Mouse (Mus musculus): ENCODE measurements at regions not wholly inside any gene's neighbourhood (a gene's known extent, or its start where the extent isn't known, plus 50 kb on each side); places are given as distances from the start of the nearest gene placed in this dataset.
A peak's percentile ranks its signal among the peaks of the same experiment; 100 is the strongest.

DNA sequence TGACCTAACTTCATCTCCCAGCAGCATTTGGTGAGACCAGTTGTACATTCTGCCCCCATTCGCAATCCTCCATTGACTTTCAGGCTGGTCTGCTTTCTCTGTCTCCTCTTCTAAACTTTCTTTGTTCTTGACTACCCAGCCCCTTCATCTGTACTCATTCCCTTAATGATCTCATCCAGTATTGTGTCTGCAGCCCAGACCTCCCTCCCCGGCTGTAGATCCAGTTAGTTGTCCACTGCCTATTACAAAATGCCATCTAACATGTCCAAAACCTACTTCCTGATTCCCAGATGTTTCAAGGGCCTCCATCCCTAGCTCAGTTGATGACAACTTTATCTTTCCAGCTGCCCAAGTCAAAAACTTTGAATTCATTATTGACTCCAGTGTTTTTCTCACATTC, 357.8 kb upstream of the Gm6657 start:
- Histone ChIP-seq H3K4me2 (replicated peaks) (no peak overlapping the region), H3K4me3 (no peak overlapping the region), H3K36me3 (no peaks in the 10 kb centered on the region), H3K27me3 (no peaks in the 10 kb centered on the region), H3K27ac (no peak overlapping the region), H3K9me3 (no peaks in the 10 kb centered on the region), H3K9ac (no peak overlapping the region), H3K4me1 (no peaks in the 10 kb centered on the region)
- ATAC-seq (ENCODE audit: insufficient number of reproducible peaks, insufficient read depth, low FRiP score, low TSS enrichment) = no peak
- 68% methylated on average over 2 of the region's 2 CpGs for WGBS

DNA sequence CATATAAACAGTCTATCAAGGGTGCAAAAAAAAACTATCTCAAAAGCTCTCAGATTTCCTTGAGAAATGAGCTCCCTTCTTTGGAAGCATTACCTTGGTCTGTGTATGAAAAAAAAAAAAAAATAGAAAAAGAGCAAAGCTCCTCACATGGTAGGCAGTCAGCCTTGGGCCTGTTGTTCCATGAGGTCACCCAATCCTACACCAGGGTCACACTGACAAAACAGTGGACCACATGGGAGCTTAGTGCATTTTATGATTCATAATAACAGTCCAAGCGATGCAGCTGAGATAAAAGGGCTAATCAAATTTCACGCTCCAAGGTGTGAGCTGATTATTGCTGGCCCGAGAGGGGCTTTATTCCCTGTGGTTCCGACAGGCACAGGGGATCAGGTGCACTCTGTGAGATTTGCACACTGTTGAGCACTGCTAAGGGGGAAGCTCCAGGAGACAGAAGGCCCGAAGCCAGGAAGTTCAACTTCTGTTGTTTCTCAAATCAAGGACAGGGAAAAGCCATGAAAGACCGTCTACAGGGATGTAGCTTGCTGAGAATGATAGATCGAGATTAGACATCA, 352.1 kb upstream of the Gm6657 start:
- 71% methylated on average over 7 of the region's 7 CpGs for WGBS
- no peak overlapping the region for H3K27ac ChIP-seq
- no peak overlapping the region for H3K9ac ChIP-seq
- H3K4me3 ChIP-seq = no peak overlapping the region
- H3K36me3 ChIP-seq = no peaks in the 10 kb centered on the region
- H3K27me3 ChIP-seq = no peaks in the 10 kb centered on the region
- H3K9me3 ChIP-seq = no peaks in the 10 kb centered on the region
- H3K4me2 ChIP-seq (replicated peaks) = no peak overlapping the region
- H3K4me1 ChIP-seq = no peaks in the 10 kb centered on the region
- no peak for ATAC-seq (ENCODE audit: insufficient number of reproducible peaks, insufficient read depth, low FRiP score, low TSS enrichment)

- H3K4me1 ChIP-seq = peaks cover 9% of the 10 kb centered on the region; the same call in 1 of the 2 replicates
- H3K9me3 ChIP-seq = no peaks in the 10 kb centered on the region
- H3K4me3 ChIP-seq = no peak overlapping the region
- H3K36me3 ChIP-seq = no peaks in the 10 kb centered on the region
- H3K4me2 ChIP-seq (replicated peaks) = no peak overlapping the region
- 36% methylated on average over 9 of the region's 9 CpGs for WGBS
- H3K9ac ChIP-seq = no peak overlapping the region
- H3K27me3 ChIP-seq = no peaks in the 10 kb centered on the region
- ATAC-seq (ENCODE audit: insufficient number of reproducible peaks, insufficient read depth, low FRiP score, low TSS enrichment) = peak; percentile 68; the same call in 1 of the 2 replicates
- 0 out of 2 replicates have a peak overlapping the region, but pooled peaks have one; percentile 36 for H3K27ac ChIP-seq
These were observed 341.2 kb upstream of the Gm6657 start for GRCm38 (mm10) chr12:77852595-77853577.

DNA sequence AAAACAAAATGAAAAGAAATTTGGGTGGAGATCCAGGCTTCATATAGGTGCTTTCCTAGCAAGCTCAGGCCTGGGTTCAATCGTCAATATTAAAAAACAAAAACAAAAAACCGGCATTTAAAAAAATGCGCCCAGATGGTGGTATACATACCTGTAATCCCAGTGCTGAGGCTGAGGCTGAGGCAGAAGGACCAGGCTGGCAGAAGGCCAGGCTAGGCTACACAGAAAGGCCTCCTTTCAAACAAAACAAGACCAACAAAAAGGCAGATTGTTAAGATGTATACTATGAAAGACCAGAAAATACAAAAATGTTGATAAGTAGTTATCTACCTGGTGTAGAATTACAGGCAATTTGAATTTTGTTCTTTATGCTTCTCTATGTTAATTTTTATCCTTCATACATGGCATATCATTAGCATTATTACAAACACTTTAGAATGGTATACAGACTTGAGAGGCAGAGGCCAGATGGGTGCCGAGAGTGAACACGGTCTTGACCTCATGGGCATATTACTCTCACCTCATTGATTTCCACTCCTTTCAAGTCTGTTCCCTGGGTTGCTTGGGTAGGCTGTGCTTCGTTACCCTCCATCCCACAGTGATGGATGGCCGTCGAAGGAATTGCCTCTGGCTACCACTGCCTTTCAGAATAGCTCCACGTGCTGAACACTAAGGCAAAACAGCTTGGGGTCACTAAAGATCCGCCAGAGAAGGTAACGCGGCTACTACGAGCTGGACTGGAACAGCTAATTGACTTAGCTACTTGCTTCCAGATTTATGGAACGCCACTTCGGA, 339.6 kb upstream of the Gm6657 start:
- Histone ChIP-seq H3K4me2 (replicated peaks) (no peak overlapping the region), H3K36me3 (no peaks in the 10 kb centered on the region), H3K27ac (no peak overlapping the region), H3K4me3 (no peak overlapping the region), H3K27me3 (no peaks in the 10 kb centered on the region), H3K4me1 (peaks cover 9% of the 10 kb centered on the region; the same call in 1 of the 2 replicates), H3K9ac (no peak overlapping the region), H3K9me3 (no peaks in the 10 kb centered on the region)
- ATAC-seq (ENCODE audit: insufficient number of reproducible peaks, insufficient read depth, low FRiP score, low TSS enrichment) = no peak
- 41% methylated on average over 15 of the region's 15 CpGs for WGBS

GRCm38 (mm10) chr12:77855796-77856195, 338.2 kb upstream of the Gm6657 start:
- ATAC-seq (ENCODE audit: insufficient number of reproducible peaks, insufficient read depth, low FRiP score, low TSS enrichment) = no peak
- Histone ChIP-seq H3K36me3 (no peaks in the 10 kb centered on the region), H3K4me1 (peaks cover 9% of the 10 kb centered on the region; the same call in 1 of the 2 replicates), H3K27me3 (no peaks in the 10 kb centered on the region), H3K27ac (no peak overlapping the region), H3K4me3 (no peak overlapping the region), H3K9ac (no peak overlapping the region), H3K9me3 (no peaks in the 10 kb centered on the region), H3K4me2 (replicated peaks) (no peak overlapping the region)
- WGBS = 71% methylated on average over 12 of the region's 12 CpGs

- Histone ChIP-seq H3K36me3 (no peaks in the 10 kb centered on the region), H3K4me1 (peaks cover 9% of the 10 kb centered on the region; the same call in 1 of the 2 replicates), H3K27ac (no peak overlapping the region), H3K4me2 (replicated peaks) (no peak overlapping the region), H3K4me3 (no peak overlapping the region), H3K9ac (no peak overlapping the region), H3K9me3 (no peaks in the 10 kb centered on the region), H3K27me3 (no peaks in the 10 kb centered on the region)
- ATAC-seq (ENCODE audit: insufficient number of reproducible peaks, insufficient read depth, low FRiP score, low TSS enrichment) = no peak
- 69% methylated on average over 4 of the region's 4 CpGs for WGBS
These were observed 336.8 kb upstream of the Gm6657 start for GRCm38 (mm10) chr12:77857281-77857680.

GRCm38 (mm10) chr12:77860769-77861557, 333.1 kb upstream of the Gm6657 start:
- 83% methylated on average over 13 of the region's 13 CpGs for WGBS
- no peak overlapping the region for H3K27ac ChIP-seq

DNA sequence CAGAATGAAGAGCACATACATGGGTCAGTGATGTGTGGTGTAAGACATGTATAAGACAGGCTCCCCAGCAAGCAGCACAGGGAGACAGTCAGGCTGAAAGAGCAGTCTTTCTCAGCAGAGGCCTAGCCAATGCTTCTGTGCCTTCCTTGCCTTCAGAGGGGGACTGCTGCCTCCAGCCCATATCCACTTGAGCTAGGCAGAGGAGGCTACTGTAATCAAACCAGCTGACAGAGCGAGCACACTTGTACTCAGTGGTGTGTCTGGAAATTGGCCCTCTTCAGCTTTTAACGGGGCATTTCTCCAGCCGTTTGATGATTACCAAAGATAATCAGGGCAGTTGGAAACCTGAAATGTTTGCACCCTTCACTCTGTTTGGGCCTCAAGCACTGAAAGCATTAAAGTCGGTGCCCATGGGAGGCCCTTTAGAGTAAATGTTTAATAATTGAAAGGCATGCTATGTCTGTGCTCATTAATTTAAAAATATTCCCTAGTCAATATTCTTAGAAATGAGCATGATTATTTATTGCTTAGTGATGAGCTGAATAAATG, 326.0 kb upstream of the Gm6657 start:
- Histone ChIP-seq H3K27ac (no peak overlapping the region), H3K9ac (no peak overlapping the region), H3K4me3 (no peak overlapping the region), H3K4me2 (replicated peaks) (no peak overlapping the region), H3K36me3 (no peaks in the 10 kb centered on the region), H3K9me3 (no peaks in the 10 kb centered on the region), H3K4me1 (no peaks in the 10 kb centered on the region), H3K27me3 (no peaks in the 10 kb centered on the region)
- WGBS = 74% methylated on average over 4 of the region's 4 CpGs
- ATAC-seq (ENCODE audit: insufficient number of reproducible peaks, insufficient read depth, low FRiP score, low TSS enrichment) = no peak

More at GRCm38 (mm10) chr12:77860769-77861557, 333.1 kb upstream of the Gm6657 start:
- H3K4me1 ChIP-seq = no peaks in the 10 kb centered on the region
- H3K9me3 ChIP-seq = no peaks in the 10 kb centered on the region
- H3K36me3 ChIP-seq = no peaks in the 10 kb centered on the region
- H3K4me2 ChIP-seq (replicated peaks) = no peak overlapping the region
- no peak for ATAC-seq (ENCODE audit: insufficient number of reproducible peaks, insufficient read depth, low FRiP score, low TSS enrichment)
- no peak overlapping the region for H3K9ac ChIP-seq
- H3K4me3 ChIP-seq = no peak overlapping the region
- no peaks in the 10 kb centered on the region for H3K27me3 ChIP-seq

GRCm38 (mm10) chr12:77869296-77869695, 324.7 kb upstream of the Gm6657 start:
- Histone ChIP-seq H3K9ac (no peak overlapping the region), H3K9me3 (no peaks in the 10 kb centered on the region), H3K27ac (no peak overlapping the region), H3K4me1 (no peaks in the 10 kb centered on the region), H3K27me3 (no peaks in the 10 kb centered on the region), H3K4me2 (replicated peaks) (no peak overlapping the region), H3K36me3 (no peaks in the 10 kb centered on the region), H3K4me3 (no peak overlapping the region)
- ATAC-seq (ENCODE audit: insufficient number of reproducible peaks, insufficient read depth, low FRiP score, low TSS enrichment) = no peak
- WGBS = 84% methylated on average over 3 of the region's 3 CpGs

DNA sequence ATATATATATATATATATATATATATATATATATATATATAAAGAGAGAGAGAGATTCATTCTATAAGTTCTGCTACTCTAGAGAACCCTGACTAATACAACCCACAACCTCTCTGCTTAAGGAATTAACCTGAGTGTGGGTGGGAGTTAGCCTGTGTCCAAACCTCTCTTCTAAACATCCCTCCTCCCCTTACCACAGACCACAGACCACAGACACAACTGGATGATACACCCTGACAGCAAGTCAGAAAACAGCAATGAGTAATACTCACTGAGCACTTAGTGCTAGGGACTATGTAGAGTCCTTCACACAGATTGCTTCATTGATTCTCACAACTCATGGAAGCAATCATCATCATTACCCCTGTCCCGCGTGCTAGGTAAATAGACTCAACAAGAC, 306.7 kb upstream of the Gm6657 start:
- no peaks in the 10 kb centered on the region for H3K4me1 ChIP-seq
- H3K36me3 ChIP-seq = no peaks in the 10 kb centered on the region
- no peak overlapping the region for H3K9ac ChIP-seq
- H3K27me3 ChIP-seq = no peaks in the 10 kb centered on the region
- H3K27ac ChIP-seq = no peak overlapping the region
- no peaks in the 10 kb centered on the region for H3K9me3 ChIP-seq
- no peak overlapping the region for H3K4me2 ChIP-seq (replicated peaks)
- no peak overlapping the region for H3K4me3 ChIP-seq
- ATAC-seq (ENCODE audit: insufficient number of reproducible peaks, insufficient read depth, low FRiP score, low TSS enrichment) = no peak
- WGBS = 70% methylated on average over 2 of the region's 2 CpGs

DNA sequence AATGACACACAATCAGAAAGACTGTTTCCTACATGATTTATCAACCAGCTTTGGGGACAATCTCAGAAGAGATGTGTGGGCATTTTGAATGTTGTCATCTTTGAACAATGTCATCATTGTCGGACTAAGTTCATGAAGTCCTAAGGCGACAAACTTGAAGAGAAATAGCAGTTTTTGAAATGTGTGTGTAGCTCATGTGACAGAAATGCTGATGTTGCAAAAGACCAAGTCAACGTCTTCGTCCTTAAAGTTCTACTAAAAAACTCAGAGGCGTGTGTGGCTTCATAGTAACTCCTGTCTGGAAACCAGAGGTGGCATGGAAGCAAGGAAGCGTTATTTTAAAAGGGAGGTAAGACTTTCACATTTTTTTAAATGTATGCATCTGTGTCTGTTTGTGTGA, 302.6 kb upstream of the Gm6657 start:
- no peak for ATAC-seq (ENCODE audit: insufficient number of reproducible peaks, insufficient read depth, low FRiP score, low TSS enrichment)
- H3K9me3 ChIP-seq = no peaks in the 10 kb centered on the region
- 86% methylated on average over 6 of the region's 6 CpGs for WGBS

More for the DNA sequence above, 302.6 kb upstream of the Gm6657 start:
- H3K27ac ChIP-seq = no peak overlapping the region
- H3K4me2 ChIP-seq (replicated peaks) = no peak overlapping the region
- H3K4me1 ChIP-seq = no peaks in the 10 kb centered on the region
- H3K27me3 ChIP-seq = no peaks in the 10 kb centered on the region
- H3K36me3 ChIP-seq = no peaks in the 10 kb centered on the region
- no peak overlapping the region for H3K4me3 ChIP-seq
- no peak overlapping the region for H3K9ac ChIP-seq
